Mouse (Mus musculus) liver, adult 2 months (tissue): ENCODE measurements at regions not wholly inside any gene's neighbourhood (a gene's known extent, or its start where the extent isn't known, plus 50 kb on each side); places are given as distances from the start of the nearest gene placed in this dataset.

Experiments used
- CTCF ChIP-seq: fragments of 200-500 bp; IDR thresholded peaks from 2 replicates; pipeline ENCODE4 v1.5.1; 2011; ENCODE audit warnings: low read depth, low read length, control low read depth
- POLR2A ChIP-seq: fragments of 200-500 bp; IDR thresholded peaks from 2 replicates; pipeline ENCODE4 v1.6.1; 2011; ENCODE audit warnings: low read length, control low read depth; ENCODE audit not compliant: insufficient read depth; ENCODE audit errors: extremely low read depth

- TF ChIP-seq POLR2A (no peak), CTCF (no peak)
Observed at GRCm38 (mm10) chr11:7864116-7864515, 650.4 kb upstream of the Igfbp3 start.
